Mouse (Mus musculus) heart, embryonic 11.5 days (tissue): ENCODE data around the gene Slc27a1. TPM values are rescaled to one million over a fixed set of nuclear protein-coding genes. Genes with fewer than 3 reads are reported as not detected.

Experiments
- ATAC-seq: fragments of 200-750 bp; cut with Nextera tagmentation; replicated peaks from 2 replicates; pipeline ENCODE4 v1.8.0; 2017; ENCODE audit warnings: moderate library complexity; ENCODE audit not compliant: insufficient number of reproducible peaks, low FRiP score, low TSS enrichment
- H3K27ac ChIP-seq: fragments of 300-500 bp; sonication (generic); 2 replicates; pipeline ENCODE4 v1.5.1; 2014; ENCODE audit warnings: mild to moderate bottlenecking, low read depth, low read length
- H3K27me3 ChIP-seq: fragments of 300-500 bp; sonication (generic); 2 replicates; pipeline ENCODE4 v1.6.1; 2014; ENCODE audit warnings: mild to moderate bottlenecking, low read length, mixed read lengths; ENCODE audit not compliant: control insufficient read depth, insufficient read depth
- H3K36me3 ChIP-seq: fragments of 300-500 bp; sonication (generic); 2 replicates; pipeline ENCODE4 v1.6.1; 2014; ENCODE audit warnings: mild to moderate bottlenecking, low read length, moderate library complexity, mixed read lengths; ENCODE audit not compliant: control insufficient read depth, insufficient read depth
- H3K4me1 ChIP-seq: fragments of 300-500 bp; sonication (generic); 2 replicates; pipeline ENCODE4 v1.6.1; 2014; ENCODE audit warnings: low read length; ENCODE audit not compliant: control insufficient read depth, insufficient read depth
- H3K4me2 ChIP-seq: fragments of 300-500 bp; sonication (generic); 2 replicates; pipeline ENCODE4 v1.6.1; 2014; ENCODE audit warnings: mild to moderate bottlenecking, moderate library complexity
- H3K4me3 ChIP-seq: fragments of 300-500 bp; sonication (generic); 2 replicates; pipeline ENCODE4 v1.5.1; 2014; ENCODE audit warnings: low read depth, low read length
- H3K9ac ChIP-seq: fragments of 300-500 bp; sonication (generic); 2 replicates; pipeline ENCODE4 v1.6.1; 2014; ENCODE audit warnings: mild to moderate bottlenecking, low read depth, low read length, moderate library complexity
- H3K9me3 ChIP-seq: fragments of 300-500 bp; sonication (generic); replicated peaks from 2 replicates; pipeline ENCODE4 v1.6.1; 2016; ENCODE audit warnings: low read length; ENCODE audit not compliant: control insufficient read depth
- WGBS: fragments of 180-500 bp; shearing (Covaris S2); extraction: QIAGEN DNeasy Blood & Tissue Kit; methylation state at CpG from one replicate; pipeline ENCODE4 v1.1.7; 2014; ENCODE audit not compliant: insufficient replicate concordance; 5-methylcytosine and 5-hydroxymethylcytosine counted together
- polyA plus RNA-seq: library from polyadenylated mRNA; unstranded; fragments of >200 nt; fragmentation: Nextera tagmentation; extraction: Ambion mirVana; gene quantifications from 2 replicates; pipeline ENCODE4 v1.2.1, GENCODE M21; 2014

The Slc27a1 gene
- polyA plus RNA-seq, 1 experiment from 2014 or later = 10.8 TPM

GRCm38 (mm10) chr8:71572077-71572476 is 3.4 kb downstream of the Slc27a1 start:
- no peak overlapping the region for H3K4me3 ChIP-seq
- no peak for ATAC-seq
- peaks cover 12% of the 10 kb centered on the region for H3K4me1 ChIP-seq
- no peaks in the 10 kb centered on the region for H3K9me3 ChIP-seq
- no peak overlapping the region for H3K4me2 ChIP-seq
- H3K36me3 ChIP-seq = no peaks in the 10 kb centered on the region
- no peak overlapping the region for H3K9ac ChIP-seq
- WGBS = 84% methylated on average over 2 of the region's 2 CpGs
- no peak overlapping the region for H3K27ac ChIP-seq
- peaks cover 17% of the 10 kb centered on the region for H3K27me3 ChIP-seq

DNA sequence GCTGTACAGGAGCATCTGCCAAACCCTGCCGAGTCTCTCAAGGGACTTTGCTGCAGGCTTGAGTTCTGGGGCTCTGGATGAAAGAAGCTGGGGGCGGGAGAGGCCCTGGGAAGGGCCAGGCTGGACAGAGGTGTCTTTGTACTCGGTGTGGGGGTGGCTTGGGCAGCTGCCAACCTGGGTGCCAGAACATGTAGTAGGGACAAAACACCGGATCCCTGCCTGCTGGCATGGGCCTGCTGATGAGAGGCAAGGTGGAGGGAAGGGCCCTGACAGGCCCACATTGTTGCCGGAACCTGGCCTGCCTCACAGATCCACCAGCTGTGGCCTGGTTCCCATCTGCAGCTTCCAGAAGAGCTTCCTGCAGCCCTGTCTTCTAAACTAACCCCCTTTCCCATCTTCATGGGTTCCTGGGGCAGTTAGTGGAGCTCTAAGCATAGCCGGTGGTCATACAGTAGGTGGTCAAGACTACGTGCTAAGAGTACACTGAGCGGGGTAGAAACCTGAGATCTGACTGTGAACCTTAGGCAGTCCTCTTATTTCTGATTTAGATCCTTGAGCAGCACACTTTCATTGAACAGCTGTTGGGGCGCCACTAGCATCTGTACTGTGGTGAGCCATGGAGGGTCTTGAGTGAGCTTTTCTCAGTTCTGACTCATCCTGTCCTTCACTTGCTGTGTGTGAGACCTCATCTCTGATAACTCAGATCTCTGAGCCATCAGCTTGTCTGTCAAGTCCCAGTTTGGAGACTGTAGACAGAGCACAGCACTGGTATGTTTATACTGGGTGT is 4.4 kb downstream of the Slc27a1 start:
- H3K9me3 ChIP-seq = no peaks in the 10 kb centered on the region
- no peak for ATAC-seq
- WGBS = 72% methylated on average over 9 of the region's 9 CpGs
- H3K9ac ChIP-seq = no peak overlapping the region
- H3K4me2 ChIP-seq = no peak overlapping the region
- H3K4me3 ChIP-seq = no peak overlapping the region
- H3K4me1 ChIP-seq = peaks cover 12% of the 10 kb centered on the region
- H3K27ac ChIP-seq = no peak overlapping the region
- H3K27me3 ChIP-seq = peaks cover 13% of the 10 kb centered on the region
- no peaks in the 10 kb centered on the region for H3K36me3 ChIP-seq

GRCm38 (mm10) chr8:71574426-71574825 is 5.7 kb downstream of the Slc27a1 start:
- Histone ChIP-seq H3K27ac (no peak overlapping the region), H3K9ac (no peak overlapping the region)
- ATAC-seq = no peak

DNA sequence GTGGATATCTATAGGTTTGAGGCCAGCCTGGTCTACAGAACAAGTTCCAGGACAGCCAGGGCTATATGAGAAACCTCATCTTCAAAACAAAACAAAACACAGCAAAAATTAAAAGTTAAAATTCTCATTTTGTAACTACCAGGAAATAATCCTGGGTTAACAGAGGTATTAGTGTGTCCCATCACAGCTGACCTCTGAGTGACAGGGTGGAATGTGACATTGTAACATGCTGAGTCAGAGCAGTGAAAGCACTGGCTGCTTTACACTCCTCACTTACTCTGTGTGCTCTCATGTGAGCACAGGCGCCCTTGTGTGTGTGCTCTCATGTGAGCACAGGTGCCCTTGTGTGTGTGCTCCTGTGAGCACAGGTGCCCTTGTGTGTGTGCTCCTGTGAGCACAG is 6.3 kb downstream of the Slc27a1 start:
- ATAC-seq = no peak
- Histone ChIP-seq H3K4me2 (no peak overlapping the region), H3K9ac (no peak overlapping the region), H3K4me1 (peaks cover 7% of the 10 kb centered on the region; the same call in 1 of the 2 replicates), H3K27me3 (no peaks in the 10 kb centered on the region), H3K27ac (no peak overlapping the region), H3K9me3 (no peaks in the 10 kb centered on the region), H3K4me3 (no peak overlapping the region), H3K36me3 (no peaks in the 10 kb centered on the region)
- 62% methylated on average over 1 of the region's 1 CpGs for WGBS

More at GRCm38 (mm10) chr8:71574426-71574825, 5.7 kb downstream of the Slc27a1 start:
- H3K9me3 ChIP-seq = no peaks in the 10 kb centered on the region
- no peak overlapping the region for H3K4me2 ChIP-seq
- 66% methylated on average over 7 of the region's 7 CpGs for WGBS
- no peaks in the 10 kb centered on the region for H3K27me3 ChIP-seq
- no peaks in the 10 kb centered on the region for H3K36me3 ChIP-seq
- H3K4me1 ChIP-seq = peaks cover 7% of the 10 kb centered on the region; the same call in 1 of the 2 replicates
- no peak overlapping the region for H3K4me3 ChIP-seq

DNA sequence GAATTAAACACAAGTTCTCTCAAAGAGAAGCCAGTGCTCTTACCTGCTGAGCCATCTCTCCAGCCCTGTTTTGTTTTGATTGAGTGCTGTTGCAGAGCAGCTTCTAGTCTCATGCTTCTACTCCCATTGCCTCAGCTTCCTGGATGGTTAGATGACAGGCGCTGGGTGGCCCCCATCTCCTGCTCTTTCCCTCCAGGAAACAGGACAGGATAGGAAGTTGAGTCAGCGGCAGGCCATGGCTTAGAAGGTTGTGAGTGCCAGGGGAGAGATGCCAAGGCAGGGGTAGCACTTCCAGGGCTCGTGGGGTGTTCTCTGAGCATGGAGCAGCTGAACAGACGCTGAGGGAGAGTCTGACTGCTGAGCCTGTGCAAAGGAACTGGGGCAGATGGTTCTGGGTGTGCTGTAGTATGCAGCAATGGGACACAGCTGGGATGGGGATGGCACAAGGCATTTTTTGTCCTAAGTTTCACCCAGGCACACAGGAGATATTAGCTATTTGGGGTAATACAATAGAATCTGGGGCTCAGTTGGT is 9.2 kb downstream of the Slc27a1 start:
- H3K9ac ChIP-seq = no peak overlapping the region
- WGBS = 48% methylated on average over 4 of the region's 4 CpGs
- H3K27ac ChIP-seq = no peak overlapping the region
- 0 out of 2 replicates have a peak, but pooled peaks cover 3% of the 10 kb centered on the region for H3K27me3 ChIP-seq
- no peak overlapping the region for H3K4me2 ChIP-seq
- H3K36me3 ChIP-seq = no peaks in the 10 kb centered on the region
- no peaks in the 10 kb centered on the region for H3K4me1 ChIP-seq
- ATAC-seq = no peak
- H3K9me3 ChIP-seq = no peaks in the 10 kb centered on the region
- no peak overlapping the region for H3K4me3 ChIP-seq

- Histone ChIP-seq H3K4me1 (no peaks in the 10 kb centered on the region), H3K9me3 (no peaks in the 10 kb centered on the region), H3K27me3 (0 out of 2 replicates have a peak, but pooled peaks cover 3% of the 10 kb centered on the region), H3K4me3 (no peak overlapping the region), H3K9ac (no peak overlapping the region), H3K27ac (no peak overlapping the region), H3K36me3 (no peaks in the 10 kb centered on the region), H3K4me2 (no peak overlapping the region)
- ATAC-seq = no peak
- 63% methylated on average over 1 of the region's 1 CpGs for WGBS
These were observed 10.3 kb downstream of the Slc27a1 start for GRCm38 (mm10) chr8:71579009-71579408.

- WGBS = 86% methylated on average over 14 of the region's 14 CpGs
- Histone ChIP-seq H3K9ac (no peak overlapping the region), H3K27me3 (0 out of 2 replicates have a peak, but pooled peaks cover 3% of the 10 kb centered on the region), H3K36me3 (no peaks in the 10 kb centered on the region), H3K4me3 (no peak overlapping the region), H3K4me2 (no peak overlapping the region), H3K4me1 (no peaks in the 10 kb centered on the region), H3K27ac (no peak overlapping the region), H3K9me3 (no peaks in the 10 kb centered on the region)
- no peak for ATAC-seq
These were observed 10.8 kb downstream of the Slc27a1 start for GRCm38 (mm10) chr8:71579476-71579875.

GRCm38 (mm10) chr8:71580201-71580600 is 11.5 kb downstream of the Slc27a1 start:
- H3K4me1 ChIP-seq = no peaks in the 10 kb centered on the region
- 47% methylated on average over 9 of the region's 9 CpGs for WGBS
- no peak overlapping the region for H3K4me3 ChIP-seq
- no peak overlapping the region for H3K9ac ChIP-seq
- no peak overlapping the region for H3K27ac ChIP-seq
- no peak for ATAC-seq
- H3K4me2 ChIP-seq = no peak overlapping the region
- no peaks in the 10 kb centered on the region for H3K36me3 ChIP-seq
- 0 out of 2 replicates have a peak, but pooled peaks cover 6% of the 10 kb centered on the region for H3K27me3 ChIP-seq
- no peaks in the 10 kb centered on the region for H3K9me3 ChIP-seq
